Comparison of ENCODE assay signal across 25 mouse cellular contexts in genomic region chr9:54642149-54642548, GRCm38 (mm10). TPM values are rescaled to one million over a fixed set of nuclear protein-coding genes. Genes with fewer than 3 reads are reported as not detected.
DNase-seq lines count a peak whose midpoint lies in the region; TF ChIP-seq lines count a peak whose summit lies in the region.
"Had no signal": no experiment of that assay in that cellular context is flagged by ENCODE, and none has a peak within 500 bp of the region (broad histone marks: within the 10 kb centered on the region; RNA-seq: fewer than 3 reads in every experiment).

No protein-coding gene starts in this region.

- peaks cover 3% of the 10 kb centered on the region for H3K4me1 ChIP-seq in testis, adult 2 months (ENCODE audit: control insufficient read depth, insufficient read depth, low read length)
- H3K4me1 ChIP-seq: embryonic facial prominence, embryonic 13.5 days; forebrain, embryonic 12.5 days; midbrain, embryonic 10.5 days; neural tube, embryonic 15.5 days had no signal

- no peaks in the 10 kb centered on the region for H3K36me3 ChIP-seq in testis, adult 2 months (ENCODE audit: control insufficient read depth, insufficient read depth, low read length)
- H3K36me3 ChIP-seq: embryonic facial prominence, embryonic 13.5 days; forebrain, embryonic 12.5 days; heart, embryonic 13.5 days; midbrain, embryonic 10.5 days; neural tube, embryonic 15.5 days had no signal

- DNase-seq in adrenal gland, postnatal 14 days, result peak; percentile 60
- DNase-seq in adrenal gland, postnatal 10 days, result no peak
- DNase-seq in testis, postnatal 14 days (ENCODE audit: low spot score), result no peak
- DNase-seq in adrenal gland, postnatal 36 days, result peak; percentile 20 to 28
- no peak for DNase-seq in kidney, postnatal 4 days
- no peak for DNase-seq in cerebellum, adult 18-20 months
- no peak for DNase-seq in kidney, adult 18-20 months
- DNase-seq: cerebellum, adult 8-10 months; cerebellum, postnatal 36 days; embryo, embryonic 11 days; gastrocnemius, postnatal 25 days; heart, adult 18-20 months; heart, postnatal 14 days; kidney, adult 11 months; lung, postnatal 4 days; right cerebral cortex, postnatal 25 days had no signal

- H3K27ac ChIP-seq in testis, adult 2 months (ENCODE audit: control insufficient read depth, insufficient read depth, low read depth, low read length), result peak overlapping the region; percentile 12; the same call in 1 of the 2 replicates
- H3K27ac ChIP-seq: embryonic facial prominence, embryonic 13.5 days; forebrain, embryonic 12.5 days; heart, embryonic 13.5 days; left cerebral cortex, adult 2 months; liver, embryonic 14.5 days; midbrain, embryonic 10.5 days; neural tube, embryonic 15.5 days had no signal

- TF ChIP-seq CTCF in testis, adult 2 months (IDR thresholded peaks at IDR 0.05; ENCODE audit: control insufficient read depth, insufficient read depth, insufficient replicate concordance, low read depth, low read length), result no peak

- TF ChIP-seq POLR2A in testis, adult 2 months (IDR thresholded peaks at IDR 0.05; ENCODE audit: control insufficient read depth, low read depth, low read length), result no peak

- H3K4me3 ChIP-seq in testis, adult 2 months (ENCODE audit: control insufficient read depth, low read depth, low read length), result no peak overlapping the region
- H3K4me3 ChIP-seq: embryonic facial prominence, embryonic 13.5 days; erythroblast, embryonic 14.5 days; forebrain, embryonic 12.5 days; heart, embryonic 13.5 days; left cerebral cortex, adult 2 months; midbrain, embryonic 10.5 days; neural tube, embryonic 15.5 days had no signal

- H3K27me3 ChIP-seq in testis, adult 2 months (ENCODE audit: control insufficient read depth, insufficient read depth, low read length), result no peaks in the 10 kb centered on the region
- H3K27me3 ChIP-seq: embryonic facial prominence, embryonic 13.5 days; forebrain, embryonic 12.5 days; neural tube, embryonic 15.5 days had no signal

RNA-seq across cellular contexts. Expression of gene Acsbg1, which starts 19.5 kb away (rescaled TPM):
- total RNA-seq in adrenal gland, postnatal 14 days (2021), result 68.3 and 86.2 TPM in 2 replicates
- 100 to 1,000 TPM in 1 of 2 experiments, 10 to 100 TPM in 1; 85.7 to 119 TPM for total RNA-seq in adrenal gland, postnatal 10 days (2021)
- polyA plus RNA-seq in testis, adult 2 months (2012; rRNA removed), result 91.8 and 114 TPM in 2 replicates
- 100 to 1,000 TPM; 105 to 213 TPM for total RNA-seq in adrenal gland, postnatal 36 days (2021)
- polyA plus RNA-seq: erythroblast, embryonic 14.5 days had no signal

RNA-seq across cellular contexts. Expression of gene Idh3a, which starts 56.0 kb away (rescaled TPM):
- 704 and 811 TPM in 2 replicates for total RNA-seq in adrenal gland, postnatal 14 days (2021)
- 100 to 1,000 TPM; 806 to 826 TPM for total RNA-seq in adrenal gland, postnatal 10 days (2021)
- 11.9 and 13.8 TPM in 2 replicates for polyA plus RNA-seq in testis, adult 2 months (2012; rRNA removed)
- total RNA-seq in adrenal gland, postnatal 36 days (2021), result 100 to 1,000 TPM; 269 to 284 TPM

RNA-seq across cellular contexts. Expression of gene Dnaja4, which starts 56.5 kb away (rescaled TPM):
- total RNA-seq in adrenal gland, postnatal 14 days (2021), result 15.7 and 18.2 TPM in 2 replicates
- 10 to 100 TPM in 1 of 2 experiments, 1 to 10 TPM in 1; 10.0 to 16.7 TPM for total RNA-seq in adrenal gland, postnatal 10 days (2021)
- polyA plus RNA-seq in testis, adult 2 months (2012; rRNA removed), result 129 and 142 TPM in 2 replicates
- 10 to 100 TPM; 17.7 to 24.3 TPM for total RNA-seq in adrenal gland, postnatal 36 days (2021)

Comparison
In these comparisons a context has a peak if more than half of its experiments do, and no peak if none do; other contexts are left out.
1. DNase-seq: peak in adrenal gland, postnatal 14 days (single experiment) and adrenal gland, postnatal 36 days (2 of 2); none in adrenal gland, postnatal 10 days (single experiment), testis, postnatal 14 days (single experiment), kidney, postnatal 4 days (0 of 2), cerebellum, adult 18-20 months (0 of 2) and kidney, adult 18-20 months (single experiment).